Mouse (Mus musculus) lung, embryonic 14.5 days (tissue): ENCODE data around the gene Chst11. TPM values are rescaled to one million over a fixed set of nuclear protein-coding genes. Genes with fewer than 3 reads are reported as not detected.

Source experiments
- ATAC-seq: fragments of 200-750 bp; cut with Nextera tagmentation; 2 replicates; pipeline ENCODE4 v1.8.0; 2017; ENCODE audit warnings: mild to moderate bottlenecking, moderate TSS enrichment, moderate library complexity; ENCODE audit not compliant: insufficient read depth
- DNase-seq: peaks from one replicate; pipeline ENCODE4 v3.0.0-alpha.2; 2015
- H3K27ac ChIP-seq: fragments of 300-500 bp; sonication (generic); 2 replicates; pipeline ENCODE4 v1.5.1; 2014; ENCODE audit warnings: low read depth, mild to moderate bottlenecking, moderate library complexity
- H3K27me3 ChIP-seq: fragments of 300-500 bp; sonication (generic); 2 replicates; pipeline ENCODE4 v1.6.1; 2014; ENCODE audit warnings: low read length, control low read depth; ENCODE audit not compliant: insufficient read depth
- H3K36me3 ChIP-seq: fragments of 300-500 bp; sonication (generic); 2 replicates; pipeline ENCODE4 v1.6.1; 2014; ENCODE audit warnings: control low read depth; ENCODE audit not compliant: insufficient read depth
- H3K4me1 ChIP-seq: fragments of 300-500 bp; sonication (generic); 2 replicates; pipeline ENCODE4 v1.6.1; 2014; ENCODE audit warnings: antibody characterized with exemption, control low read depth; ENCODE audit not compliant: insufficient read depth
- H3K4me2 ChIP-seq: fragments of 300-500 bp; sonication (generic); 2 replicates; pipeline ENCODE4 v1.6.1; 2014; ENCODE audit warnings: mild to moderate bottlenecking
- H3K4me3 ChIP-seq: fragments of 300-500 bp; sonication (generic); 2 replicates; pipeline ENCODE4 v1.5.1; 2014; ENCODE audit warnings: low read depth, low read length
- H3K9ac ChIP-seq: fragments of 300-500 bp; sonication (generic); 2 replicates; pipeline ENCODE4 v1.6.1; 2014
- H3K9me3 ChIP-seq: fragments of 300-500 bp; sonication (generic); 2 replicates; pipeline ENCODE4 v1.6.1; 2016; ENCODE audit warnings: low read depth, low read length, control low read depth
- CTCF ChIP-seq: IDR thresholded peaks from 2 replicates; pipeline ENCODE4 v1.5.1; 2016; ENCODE audit warnings: antibody characterized with exemption, low read depth
- WGBS: fragments of 180-500 bp; shearing (Covaris S2); extraction: QIAGEN DNeasy Blood & Tissue Kit; methylation state at CpG from one replicate; pipeline ENCODE4 v1.1.7; 2014; 5-methylcytosine and 5-hydroxymethylcytosine counted together
- polyA plus RNA-seq: library from polyadenylated mRNA; unstranded; fragments of >200 nt; fragmentation: Nextera tagmentation; extraction: Ambion mirVana; gene quantifications from 2 replicates; pipeline ENCODE4 v1.2.1, GENCODE M21; 2014

Chst11 gene
- polyA plus RNA-seq, 1 experiment from 2014 or later: 2.6 TPM

DNA sequence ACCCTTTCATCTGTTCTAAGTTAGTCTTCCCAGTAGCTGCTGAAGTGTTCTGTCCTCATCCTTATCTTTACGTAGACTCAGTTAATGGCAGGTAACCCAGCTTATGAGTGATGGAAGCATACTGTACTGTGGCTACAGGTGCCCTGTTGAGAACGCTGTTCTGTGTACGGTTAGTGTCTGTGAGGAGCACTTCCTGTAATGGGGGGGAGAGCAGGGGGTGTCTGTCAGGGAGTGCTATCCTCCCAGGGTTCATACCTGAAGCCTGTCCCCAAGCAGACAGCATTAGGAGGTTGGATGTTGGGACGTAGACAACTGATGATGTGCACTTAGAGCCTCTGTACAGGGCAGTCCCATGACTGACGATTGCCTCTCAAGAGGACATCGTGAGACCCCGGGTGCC lies 18.6 kb downstream of the Chst11 start:
- Histone ChIP-seq H3K27ac (no peak overlapping the region; the same call in 1 of the 2 replicates), H3K27me3 (no peaks in the 10 kb centered on the region), H3K9me3 (no peaks in the 10 kb centered on the region), H3K4me1 (peaks cover 2% of the 10 kb centered on the region; the same call in 1 of the 2 replicates), H3K36me3 (no peaks in the 10 kb centered on the region), H3K4me2 (no peak overlapping the region), H3K4me3 (no peak overlapping the region), H3K9ac (no peak overlapping the region)
- no peak for DNase-seq
- 81% methylated on average over 7 of the region's 7 CpGs for WGBS
- ATAC-seq: no peak
- TF ChIP-seq CTCF: no peak

GRCm38 (mm10) chr10:83004389-83004788 lies 19.1 kb downstream of the Chst11 start:
- Histone ChIP-seq H3K27ac (no peak overlapping the region; the same call in 1 of the 2 replicates), H3K4me2 (no peak overlapping the region), H3K4me1 (peaks cover 2% of the 10 kb centered on the region; the same call in 1 of the 2 replicates), H3K36me3 (no peaks in the 10 kb centered on the region), H3K9ac (no peak overlapping the region), H3K27me3 (no peaks in the 10 kb centered on the region), H3K9me3 (no peaks in the 10 kb centered on the region), H3K4me3 (no peak overlapping the region)
- peak; percentile 73 for ATAC-seq
- WGBS: 39% methylated on average over 9 of the region's 9 CpGs
- TF ChIP-seq CTCF: no peak
- DNase-seq: peak; percentile 62

GRCm38 (mm10) chr10:83005003-83005402 lies 19.7 kb downstream of the Chst11 start:
- ATAC-seq: peak; percentile 30; the same call in 1 of the 2 replicates
- Histone ChIP-seq H3K4me3 (no peak overlapping the region), H3K4me1 (peaks cover 2% of the 10 kb centered on the region; the same call in 1 of the 2 replicates), H3K27me3 (no peaks in the 10 kb centered on the region), H3K4me2 (no peak overlapping the region), H3K9ac (no peak overlapping the region), H3K27ac (no peak overlapping the region), H3K9me3 (no peaks in the 10 kb centered on the region), H3K36me3 (no peaks in the 10 kb centered on the region)
- no peak for TF ChIP-seq CTCF
- 58% methylated on average over 4 of the region's 4 CpGs for WGBS
- peak; percentile 39 for DNase-seq

GRCm38 (mm10) chr10:83006258-83006657 lies 21.0 kb downstream of the Chst11 start:
- Histone ChIP-seq H3K9ac (no peak overlapping the region), H3K27me3 (no peaks in the 10 kb centered on the region), H3K4me1 (peaks cover 2% of the 10 kb centered on the region; the same call in 1 of the 2 replicates), H3K4me2 (no peak overlapping the region), H3K36me3 (no peaks in the 10 kb centered on the region), H3K4me3 (no peak overlapping the region), H3K9me3 (no peaks in the 10 kb centered on the region), H3K27ac (no peak overlapping the region)
- no peak for DNase-seq
- no peak for TF ChIP-seq CTCF
- 91% methylated on average over 8 of the region's 8 CpGs for WGBS
- ATAC-seq: no peak

- no peak overlapping the region for H3K9ac ChIP-seq
- no peaks in the 10 kb centered on the region for H3K27me3 ChIP-seq
- no peaks in the 10 kb centered on the region for H3K36me3 ChIP-seq
- H3K4me1 ChIP-seq: no peaks in the 10 kb centered on the region
- TF ChIP-seq CTCF: no peak
- no peak overlapping the region for H3K27ac ChIP-seq
- no peak overlapping the region for H3K4me2 ChIP-seq
- no peak overlapping the region for H3K4me3 ChIP-seq
- H3K9me3 ChIP-seq: no peaks in the 10 kb centered on the region
- DNase-seq (no peak), ATAC-seq (no peak)
- WGBS: 51% methylated on average over 4 of the region's 4 CpGs
These were observed 28.7 kb downstream of the Chst11 start for GRCm38 (mm10) chr10:83013984-83014383.

GRCm38 (mm10) chr10:83015919-83016318 lies 30.6 kb downstream of the Chst11 start:
- H3K4me1 ChIP-seq: 0 out of 2 replicates have a peak, but pooled peaks cover 4% of the 10 kb centered on the region

DNA sequence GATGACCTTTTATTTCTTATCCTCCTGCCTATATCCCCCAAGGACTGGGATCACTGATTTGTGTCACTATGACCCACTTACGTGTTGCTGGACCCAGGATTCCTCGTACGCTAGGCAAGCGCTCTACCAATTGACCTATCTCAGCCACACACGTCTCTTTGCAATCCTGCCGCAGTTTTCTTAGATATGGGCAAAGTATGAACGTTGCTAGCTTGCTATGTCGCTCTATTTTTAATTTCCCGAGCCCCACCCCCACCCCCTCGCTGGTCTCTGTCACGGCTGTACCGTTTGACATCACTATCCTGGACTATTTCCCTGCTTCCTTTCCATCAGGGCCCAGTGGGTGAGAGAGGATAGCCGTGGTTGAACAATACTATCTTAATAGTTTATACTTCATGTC lies 31.5 kb downstream of the Chst11 start:
- 64% methylated on average over 13 of the region's 13 CpGs for WGBS
- no peak overlapping the region for H3K4me2 ChIP-seq

More at GRCm38 (mm10) chr10:83015919-83016318, 30.6 kb downstream of the Chst11 start:
- Histone ChIP-seq H3K9ac (no peak overlapping the region), H3K4me3 (no peak overlapping the region), H3K27ac (no peak overlapping the region), H3K9me3 (no peaks in the 10 kb centered on the region), H3K27me3 (no peaks in the 10 kb centered on the region), H3K36me3 (no peaks in the 10 kb centered on the region), H3K4me2 (no peak overlapping the region)
- no peak for DNase-seq
- TF ChIP-seq CTCF: no peak
- no peak for ATAC-seq
- 81% methylated on average over 3 of the region's 3 CpGs for WGBS

More for the DNA sequence above, 31.5 kb downstream of the Chst11 start:
- DNase-seq: no peak
- H3K27me3 ChIP-seq: no peaks in the 10 kb centered on the region
- no peak overlapping the region for H3K4me3 ChIP-seq
- TF ChIP-seq CTCF: no peak
- H3K27ac ChIP-seq: no peak overlapping the region
- no peak for ATAC-seq
- 0 out of 2 replicates have a peak, but pooled peaks cover 4% of the 10 kb centered on the region for H3K4me1 ChIP-seq
- no peaks in the 10 kb centered on the region for H3K9me3 ChIP-seq
- H3K9ac ChIP-seq: no peak overlapping the region
- H3K36me3 ChIP-seq: no peaks in the 10 kb centered on the region
